Mouse (Mus musculus) small intestine, adult 2 months (tissue): ENCODE measurements around the gene Cd2bp2.

Experiments
- CTCF ChIP-seq: fragments of 200-500 bp; IDR thresholded peaks from 2 replicates; pipeline ENCODE4 v1.5.1; 2012; ENCODE audit warnings: low read depth, mild to moderate bottlenecking, control low read depth, inconsistent platforms, low read length, moderate library complexity, mixed read lengths; ENCODE audit not compliant: insufficient replicate concordance, insufficient read length; ENCODE audit errors: extremely low read depth
- POLR2A ChIP-seq: fragments of 200-500 bp; IDR thresholded peaks from 2 replicates; pipeline ENCODE4 v1.6.1; 2012; ENCODE audit warnings: low read depth, mild to moderate bottlenecking, control low read depth, inconsistent platforms, low read length, moderate library complexity

GRCm38 (mm10) chr7:127142214-127142613 lies 53.6 kb downstream of the Cd2bp2 start:
- TF ChIP-seq CTCF (no peak), POLR2A (no peak)
